Mouse (Mus musculus): Measurements from ENCODE around the gene Otp.

- no peak for TF ChIP-seq CTCF (conservative IDR thresholded peaks at IDR 0.05 in 1 of 2, IDR thresholded peaks at IDR 0.05 in 1 of 2; ENCODE audit: low read depth in 2 of 2, low read length in 2 of 2)
- no peak for TF ChIP-seq ELF1 (IDR thresholded peaks at IDR 0.05; ENCODE audit: low read depth, low read length)
- TF ChIP-seq POLR2A (IDR thresholded peaks at IDR 0.05; ENCODE audit: low read depth, low read length), result no peak
- no peak for TF ChIP-seq MAZ (IDR thresholded peaks at IDR 0.05; ENCODE audit: low read depth, low read length)
- TF ChIP-seq TBP (conservative IDR thresholded peaks at IDR 0.05; ENCODE audit: low read depth, low read length), result no peak
- TF ChIP-seq E2F4 (IDR thresholded peaks at IDR 0.05; ENCODE audit: insufficient replicate concordance, low read depth, low read length), result no peak
- no peak for TF ChIP-seq EP300 (IDR thresholded peaks at IDR 0.05; ENCODE audit: low read length)
- TF ChIP-seq MYC (IDR thresholded peaks at IDR 0.05; ENCODE audit: low read depth, low read length), result no peak
- no peak for TF ChIP-seq RCOR1 (conservative IDR thresholded peaks at IDR 0.05; ENCODE audit: low read depth, low read length)
- TF ChIP-seq SIN3A (IDR thresholded peaks at IDR 0.05; ENCODE audit: low read length), result no peak
- no peak for TF ChIP-seq MAX (IDR thresholded peaks at IDR 0.05; ENCODE audit: low read length)
- no peak for TF ChIP-seq CHD2 (IDR thresholded peaks at IDR 0.05; ENCODE audit: low read length)
Observed at GRCm38 (mm10) chr13:94867772-94868171, 7.6 kb upstream of the Otp start.

Data from CH12.LX (cell line).